Mouse (Mus musculus): ENCODE data around the gene Cda. TPM values are rescaled to one million over a fixed set of nuclear protein-coding genes. Genes with fewer than 3 reads are reported as not detected.

The Cda gene
- polyA plus RNA-seq, 1 experiment from 2014 or later, result 2.2 TPM

DNA sequence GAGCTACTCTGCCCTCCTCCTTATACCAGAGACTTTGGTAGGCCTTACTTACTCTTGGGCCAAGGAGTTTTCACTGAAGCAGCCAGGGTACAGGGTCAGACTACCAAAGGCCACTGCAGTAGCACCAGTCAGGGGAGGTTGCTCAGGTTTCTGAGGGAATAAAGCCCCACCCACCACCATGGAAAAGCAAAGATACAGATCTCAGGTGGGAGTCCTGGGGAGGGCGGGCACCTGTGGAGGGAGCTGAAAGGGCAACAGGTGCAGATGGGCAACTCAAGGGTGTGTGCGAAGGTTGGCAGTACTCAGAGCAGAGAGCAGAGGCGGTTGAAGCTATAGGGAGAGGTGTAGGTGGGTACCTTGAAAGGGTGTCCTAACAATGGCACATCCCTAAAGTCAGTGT, 64.8 kb downstream of the Cda start:
- no peak for ATAC-seq
- Histone ChIP-seq H3K9ac (replicated peaks) (no peak overlapping the region), H3K4me1 (replicated peaks) (peaks cover 31% of the 10 kb centered on the region), H3K27me3 (no peaks in the 10 kb centered on the region), H3K4me3 (replicated peaks) (no peak overlapping the region), H3K36me3 (peaks cover 9% of the 10 kb centered on the region), H3K9me3 (no peaks in the 10 kb centered on the region), H3K4me2 (replicated peaks) (no peak overlapping the region), H3K27ac (no peak overlapping the region)
- 87% methylated on average over 3 of the region's 3 CpGs for WGBS

GRCm38 (mm10) chr4:138301271-138301780, 66.5 kb downstream of the Cda start:
- H3K27me3 ChIP-seq, result no peaks in the 10 kb centered on the region
- H3K4me3 ChIP-seq (replicated peaks), result no peak overlapping the region
- H3K4me1 ChIP-seq (replicated peaks), result peaks cover 26% of the 10 kb centered on the region
- WGBS, result 86% methylated on average over 10 of the region's 10 CpGs
- no peaks in the 10 kb centered on the region for H3K9me3 ChIP-seq
- ATAC-seq, result no peak
- H3K9ac ChIP-seq (replicated peaks), result no peak overlapping the region
- H3K36me3 ChIP-seq, result no peaks in the 10 kb centered on the region
- no peak overlapping the region for H3K4me2 ChIP-seq (replicated peaks)
- H3K27ac ChIP-seq, result no peak overlapping the region

DNA sequence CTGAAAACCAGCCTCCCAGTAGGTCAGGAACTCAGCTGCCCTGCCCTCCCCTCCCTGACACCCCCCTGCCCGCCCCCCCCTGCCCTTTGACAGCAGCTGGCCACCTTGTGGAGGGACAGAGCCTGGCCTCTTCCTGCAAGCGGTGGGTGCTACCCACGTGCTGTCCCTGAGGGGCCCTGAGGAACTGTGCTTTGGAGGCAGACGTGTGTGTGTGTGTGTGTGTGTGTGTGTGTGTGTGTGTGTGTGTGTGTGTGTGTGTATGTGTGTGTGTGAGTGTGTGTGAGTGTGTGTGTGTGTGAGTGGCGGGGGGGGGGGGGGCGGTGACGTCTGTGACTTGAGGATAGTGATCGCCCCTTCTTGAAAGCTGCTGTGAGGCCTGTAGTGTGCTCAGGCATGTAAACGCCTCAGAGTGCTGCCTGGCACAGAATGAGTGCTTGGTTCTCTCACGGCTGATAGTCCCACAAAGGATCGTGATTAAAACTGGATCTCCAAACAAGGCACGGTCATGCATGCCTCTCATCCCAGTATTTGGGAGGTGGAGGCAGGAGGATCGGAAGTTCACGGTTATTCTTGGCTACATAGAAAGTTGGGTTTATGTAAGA, 73.7 kb downstream of the Cda start:
- no peak overlapping the region for H3K9ac ChIP-seq (replicated peaks)
- peak; percentile 73 for ATAC-seq
- H3K27me3 ChIP-seq, result no peaks in the 10 kb centered on the region
- H3K4me1 ChIP-seq (replicated peaks), result no peaks in the 10 kb centered on the region
- 80% methylated on average over 10 of the region's 14 CpGs for WGBS
- peak overlapping the region; percentile 64 for H3K27ac ChIP-seq
- H3K4me2 ChIP-seq (replicated peaks), result no peak overlapping the region
- no peaks in the 10 kb centered on the region for H3K9me3 ChIP-seq
- H3K4me3 ChIP-seq (replicated peaks), result no peak overlapping the region
- H3K36me3 ChIP-seq, result no peaks in the 10 kb centered on the region

DNA sequence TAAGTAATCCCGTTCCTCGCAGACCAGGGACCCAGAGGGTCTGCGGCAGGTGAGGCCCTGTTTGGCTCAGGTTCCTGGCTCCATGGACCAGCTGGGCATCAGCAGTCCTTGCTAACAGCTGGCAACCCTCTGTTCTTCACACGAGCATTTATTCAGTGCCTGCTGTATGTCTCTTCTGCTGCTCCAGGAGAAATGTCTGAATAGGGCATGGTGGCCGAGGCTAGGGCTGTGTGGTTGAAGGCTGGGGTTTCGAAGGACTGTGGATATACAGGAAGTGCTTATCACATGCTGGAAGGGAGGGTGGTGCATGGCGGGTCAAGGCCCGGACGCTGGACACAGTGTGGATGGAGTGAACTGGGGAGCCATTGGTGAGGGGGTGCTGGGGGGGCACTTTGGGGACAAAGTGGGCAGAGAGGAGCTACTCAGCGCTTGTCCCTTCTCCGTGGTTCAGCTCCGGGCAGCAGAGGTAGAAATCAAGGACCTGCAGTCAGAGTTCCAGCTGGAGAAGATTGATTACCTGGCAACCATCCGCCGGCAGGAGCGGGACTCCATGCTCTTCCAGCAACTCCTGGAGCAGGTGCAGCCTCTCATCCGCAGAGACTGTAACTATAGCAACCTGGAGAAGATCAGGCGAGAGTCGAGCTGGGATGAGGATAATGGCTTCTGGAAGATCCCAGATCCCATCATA, 74.4 kb downstream of the Cda start:
- Histone ChIP-seq H3K4me3 (replicated peaks) (no peak overlapping the region), H3K4me2 (replicated peaks) (no peak overlapping the region), H3K9ac (replicated peaks) (no peak overlapping the region), H3K4me1 (replicated peaks) (no peaks in the 10 kb centered on the region), H3K9me3 (no peaks in the 10 kb centered on the region), H3K36me3 (no peaks in the 10 kb centered on the region), H3K27me3 (no peaks in the 10 kb centered on the region), H3K27ac (peak overlapping the region; percentile 64)
- 72% methylated on average over 18 of the region's 18 CpGs for WGBS
- peak; percentile 82 for ATAC-seq

DNA sequence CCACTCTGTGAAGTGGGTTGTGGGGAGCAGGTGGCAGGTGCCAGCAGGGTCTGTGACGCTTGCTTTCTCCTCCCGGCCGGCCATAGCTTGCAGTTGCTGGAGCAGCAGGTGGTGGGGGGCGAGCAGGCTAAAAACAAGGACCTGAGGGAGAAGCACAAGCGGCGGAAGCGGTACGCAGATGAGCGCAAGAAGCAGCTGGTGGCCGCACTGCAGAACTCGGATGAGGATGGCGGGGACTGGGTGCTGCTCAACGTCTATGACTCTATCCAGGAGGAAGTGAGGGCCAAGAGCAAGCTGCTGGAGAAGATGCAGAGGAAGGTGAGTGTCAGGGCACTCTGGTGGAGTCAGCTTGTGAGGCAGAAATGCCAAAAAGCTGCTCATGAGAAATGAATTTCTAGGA, 75.8 kb downstream of the Cda start:
- H3K27ac ChIP-seq, result no peak overlapping the region
- no peak overlapping the region for H3K4me3 ChIP-seq (replicated peaks)
- no peak overlapping the region for H3K9ac ChIP-seq (replicated peaks)
- H3K36me3 ChIP-seq, result no peaks in the 10 kb centered on the region
- no peak for ATAC-seq
- 0 out of 2 replicates have a peak, but pooled peaks cover 4% of the 10 kb centered on the region for H3K27me3 ChIP-seq
- H3K9me3 ChIP-seq, result no peaks in the 10 kb centered on the region
- WGBS, result 88% methylated on average over 13 of the region's 13 CpGs
- no peak overlapping the region for H3K4me2 ChIP-seq (replicated peaks)
- no peaks in the 10 kb centered on the region for H3K4me1 ChIP-seq (replicated peaks)

DNA sequence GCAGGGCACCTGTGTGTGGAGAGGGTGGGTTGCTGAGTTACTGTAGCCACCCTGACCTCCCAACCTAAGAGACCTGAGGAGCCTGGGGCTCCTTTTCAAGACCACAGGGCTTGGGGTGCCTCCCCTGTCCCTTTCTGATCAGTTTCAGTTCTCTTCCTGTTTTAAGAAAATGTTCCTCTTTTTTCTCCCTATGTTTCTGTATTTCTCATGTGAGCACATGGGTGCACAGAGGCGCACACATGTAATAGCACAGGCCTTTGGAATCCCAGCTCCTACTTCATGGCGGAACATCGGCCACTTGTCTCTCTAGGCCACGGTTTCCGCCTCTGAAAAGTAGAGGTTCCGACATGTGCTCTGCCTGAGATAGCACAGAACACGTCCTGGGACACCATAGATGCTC, 79.1 kb downstream of the Cda start:
- no peak overlapping the region for H3K4me3 ChIP-seq (replicated peaks)
- H3K27me3 ChIP-seq, result 0 out of 2 replicates have a peak, but pooled peaks cover 4% of the 10 kb centered on the region
- 0 out of 2 replicates have a peak, but pooled peaks cover 6% of the 10 kb centered on the region for H3K9me3 ChIP-seq
- WGBS, result 84% methylated on average over 7 of the region's 7 CpGs
- H3K4me2 ChIP-seq (replicated peaks), result no peak overlapping the region
- ATAC-seq, result no peak
- no peak overlapping the region for H3K27ac ChIP-seq
- H3K9ac ChIP-seq (replicated peaks), result no peak overlapping the region
- H3K36me3 ChIP-seq, result no peaks in the 10 kb centered on the region
- H3K4me1 ChIP-seq (replicated peaks), result no peaks in the 10 kb centered on the region

Small RNA genes within 50 kb of the gene (microRNA-seq; reads per million reads assigned to microRNA genes)
- gene Gm27646 (not detected), gene Mir7019 (2.1 reads per million, percentile 2 among the genes with 10 or more reads in this experiment)

Other genes starting within 250 kb of the Cda start
- gene Hp1bp3, start 151.7 kb downstream of the Cda start, polyA plus RNA-seq (2015; fragmentation: Nextera tagmentation; extraction: Ambion mirVana), result 229 and 255 TPM in 2 replicates
- gene Sh2d5, start 117.6 kb downstream of the Cda start, polyA plus RNA-seq (2015; fragmentation: Nextera tagmentation; extraction: Ambion mirVana), result 7.0 and 8.5 TPM in 2 replicates
- 1.4 and 1.5 TPM in 2 replicates for gene Kif17, start 117.6 kb downstream of the Cda start, polyA plus RNA-seq (2015; fragmentation: Nextera tagmentation; extraction: Ambion mirVana)
- 192 and 200 TPM in 2 replicates for gene Ddost, start 63.3 kb downstream of the Cda start, polyA plus RNA-seq (2015; fragmentation: Nextera tagmentation; extraction: Ambion mirVana)
- gene Pink1, start 41.7 kb downstream of the Cda start, polyA plus RNA-seq (2015; fragmentation: Nextera tagmentation; extraction: Ambion mirVana), result 79.8 and 89.2 TPM in 2 replicates
- 1.1 and 1.3 TPM in 2 replicates for gene Fam43b, start 28.5 kb upstream of the Cda start, polyA plus RNA-seq (2015; fragmentation: Nextera tagmentation; extraction: Ambion mirVana)
- gene Mul1, start 66.7 kb upstream of the Cda start, polyA plus RNA-seq (2015; fragmentation: Nextera tagmentation; extraction: Ambion mirVana), result 18.3 and 19.9 TPM in 2 replicates
- gene Camk2n1, start 86.3 kb upstream of the Cda start, polyA plus RNA-seq (2015; fragmentation: Nextera tagmentation; extraction: Ambion mirVana), result 13.0 and 13.4 TPM in 2 replicates